Mouse (Mus musculus) MN1 (cell line): Measurements from ENCODE around the gene Stx8.

ENCODE experiments used
- DNase-seq: peaks from one replicate; pipeline ENCODE4 v3.0.0-alpha.2; 2016; ENCODE audit warnings: low spot score

Gene Stx8

GRCm38 (mm10) chr11:67965905-67966878, at the start of gene Stx8:
Gene Stx8, plus strand, starts transcription at chr11:67966193.
- peak; percentile 80 for DNase-seq

- DNase-seq, result no peak
Observed at GRCm38 (mm10) chr11:67917126-67917525, 48.9 kb upstream of the Stx8 start.

DNA sequence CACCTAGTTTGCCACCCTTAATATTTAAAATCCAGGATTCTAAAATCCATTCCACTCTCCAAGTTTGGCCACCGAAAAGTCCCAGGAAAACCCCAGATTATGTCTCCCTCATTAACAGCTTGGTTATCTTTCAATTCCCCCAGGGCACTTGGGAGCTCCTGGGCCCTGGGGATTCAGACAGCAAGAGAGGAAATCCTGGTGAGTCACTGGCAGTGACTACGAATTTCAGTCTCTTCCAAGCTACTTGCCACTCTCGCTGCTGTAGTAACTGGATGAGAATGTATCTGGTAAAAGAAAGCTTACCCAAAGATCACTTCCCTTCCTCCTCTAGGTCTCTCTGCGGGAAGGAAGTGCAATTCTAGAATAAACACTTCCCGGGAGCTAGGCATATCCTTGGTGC, 46.4 kb upstream of the Stx8 start:
- peak; percentile 47 for DNase-seq

GRCm38 (mm10) chr11:67920226-67920960, 45.6 kb upstream of the Stx8 start:
- DNase-seq, result no peak

GRCm38 (mm10) chr11:67921091-67921826, 44.7 kb upstream of the Stx8 start:
- no peak for DNase-seq

DNA sequence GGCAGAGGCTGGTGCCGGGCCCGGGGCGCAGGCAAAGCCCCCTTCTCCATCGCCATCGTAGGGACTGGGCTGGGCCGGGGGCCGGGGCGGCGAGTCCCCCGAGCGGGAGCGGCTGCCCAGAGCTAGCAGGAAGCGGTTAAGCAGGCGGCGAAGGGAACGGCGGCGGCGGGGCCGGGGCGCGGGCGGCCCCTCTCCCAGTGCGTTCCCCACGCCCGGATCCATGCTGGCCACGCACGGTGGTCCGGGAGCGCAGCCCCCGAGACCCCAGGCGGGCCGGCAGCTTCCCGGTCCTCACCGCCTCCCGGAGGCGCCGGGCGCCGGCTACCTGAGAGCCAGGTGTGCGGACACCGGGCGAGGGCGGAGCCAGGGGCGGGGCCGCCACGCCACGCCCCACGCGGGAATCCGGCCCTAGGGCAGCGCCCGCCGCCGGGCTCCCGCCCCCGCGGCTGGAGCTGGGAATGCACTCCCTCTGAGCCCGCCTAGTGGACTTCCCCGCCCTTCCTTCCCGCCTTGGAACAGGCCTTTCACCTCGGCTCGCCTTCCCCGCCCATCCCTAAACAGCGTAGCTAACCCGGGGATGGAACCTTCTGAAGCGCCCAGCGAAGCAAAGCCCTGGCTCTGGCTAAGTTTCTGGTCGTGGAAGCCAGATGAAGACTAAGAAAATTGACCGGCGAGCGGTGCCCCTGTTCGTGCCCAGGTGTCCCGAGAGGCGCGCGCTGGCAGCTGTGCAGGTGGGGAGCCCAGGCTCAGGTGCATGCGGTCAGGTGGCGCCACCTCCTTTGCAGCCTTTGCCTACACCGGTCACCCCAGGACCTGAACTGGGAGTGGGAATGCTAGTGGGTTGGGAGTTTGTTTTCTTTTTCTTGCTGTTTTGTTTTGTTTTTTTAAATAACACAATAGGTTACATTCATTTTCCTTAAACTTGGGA, 43.9 kb upstream of the Stx8 start, which contains the start of gene Usp43:
Usp43 (minus strand) TSS at position 327 of the 928 bp plus-strand sequence.
- no peak for DNase-seq

- no peak for DNase-seq
Observed at GRCm38 (mm10) chr11:67922755-67923125, 43.3 kb upstream of the Stx8 start.

GRCm38 (mm10) chr11:67923720-67924119, 42.3 kb upstream of the Stx8 start:
- no peak for DNase-seq

- DNase-seq, result no peak
Observed at GRCm38 (mm10) chr11:67925000-67925399, 41.0 kb upstream of the Stx8 start.

- DNase-seq, result no peak
Observed at GRCm38 (mm10) chr11:67926348-67927055, 39.5 kb upstream of the Stx8 start.

DNA sequence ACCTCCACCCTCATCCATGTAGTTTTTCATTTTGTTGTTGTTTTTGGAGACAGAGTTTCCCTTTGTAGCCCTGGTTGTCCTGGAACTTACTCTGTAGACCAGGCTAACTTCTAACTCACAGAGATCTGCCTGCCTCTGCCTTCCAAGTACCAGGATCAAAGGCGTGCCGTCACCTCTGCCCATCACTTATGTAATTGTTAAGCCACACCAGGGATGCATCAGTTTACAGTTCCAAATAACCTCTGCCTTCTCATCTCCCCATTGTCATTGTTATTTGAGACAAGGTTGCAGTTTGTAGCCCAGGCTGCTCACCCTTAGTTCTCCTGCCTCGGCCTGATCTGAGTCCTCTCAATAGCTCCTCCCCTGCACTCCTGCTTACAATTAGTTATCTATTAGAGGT, 33.8 kb upstream of the Stx8 start:
- DNase-seq, result no peak

GRCm38 (mm10) chr11:67948229-67948628, 17.8 kb upstream of the Stx8 start:
- no peak for DNase-seq

GRCm38 (mm10) chr11:67949475-67949874, 16.5 kb upstream of the Stx8 start:
- DNase-seq, result no peak

DNA sequence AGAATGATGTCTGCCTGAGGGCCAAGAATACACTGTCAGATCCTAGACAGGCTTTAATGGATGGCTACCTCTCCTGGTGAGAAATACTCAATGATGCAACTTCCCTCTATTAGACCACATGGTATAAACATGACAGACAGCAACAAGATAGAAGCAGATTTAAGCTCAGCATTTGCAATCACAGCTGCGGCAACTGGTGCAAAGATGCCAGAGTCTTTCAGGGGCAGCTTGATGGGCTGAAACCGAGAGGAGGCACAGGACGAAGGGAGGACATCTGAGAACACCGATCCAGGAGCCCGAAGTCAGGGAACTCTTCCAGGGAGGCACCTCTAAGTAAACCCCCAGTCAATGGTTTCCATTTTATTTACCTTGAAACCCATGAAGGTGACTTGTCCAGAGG, 12.4 kb upstream of the Stx8 start:
- DNase-seq, result no peak

GRCm38 (mm10) chr11:67954413-67954812, 11.6 kb upstream of the Stx8 start:
- no peak for DNase-seq

DNA sequence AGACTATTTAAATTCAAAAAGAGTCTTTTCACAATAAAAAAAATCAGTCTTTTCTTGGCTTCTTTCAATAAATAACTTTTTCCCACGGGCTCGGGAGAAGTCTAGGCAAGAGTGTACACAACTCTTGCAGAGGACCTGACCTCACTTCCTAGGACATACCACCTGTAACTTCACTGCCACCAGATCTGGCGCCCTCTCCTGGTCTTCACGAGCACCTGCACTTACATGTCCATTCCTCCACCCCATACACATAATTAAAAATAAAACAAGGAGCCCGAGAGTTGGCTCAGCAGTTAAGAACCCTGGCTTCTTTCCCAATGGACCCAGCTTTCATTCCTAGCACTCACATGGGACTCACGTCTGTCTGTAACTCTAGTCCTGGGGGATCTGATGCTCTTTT, 1.9 kb upstream of the Stx8 start:
- DNase-seq, result no peak

DNA sequence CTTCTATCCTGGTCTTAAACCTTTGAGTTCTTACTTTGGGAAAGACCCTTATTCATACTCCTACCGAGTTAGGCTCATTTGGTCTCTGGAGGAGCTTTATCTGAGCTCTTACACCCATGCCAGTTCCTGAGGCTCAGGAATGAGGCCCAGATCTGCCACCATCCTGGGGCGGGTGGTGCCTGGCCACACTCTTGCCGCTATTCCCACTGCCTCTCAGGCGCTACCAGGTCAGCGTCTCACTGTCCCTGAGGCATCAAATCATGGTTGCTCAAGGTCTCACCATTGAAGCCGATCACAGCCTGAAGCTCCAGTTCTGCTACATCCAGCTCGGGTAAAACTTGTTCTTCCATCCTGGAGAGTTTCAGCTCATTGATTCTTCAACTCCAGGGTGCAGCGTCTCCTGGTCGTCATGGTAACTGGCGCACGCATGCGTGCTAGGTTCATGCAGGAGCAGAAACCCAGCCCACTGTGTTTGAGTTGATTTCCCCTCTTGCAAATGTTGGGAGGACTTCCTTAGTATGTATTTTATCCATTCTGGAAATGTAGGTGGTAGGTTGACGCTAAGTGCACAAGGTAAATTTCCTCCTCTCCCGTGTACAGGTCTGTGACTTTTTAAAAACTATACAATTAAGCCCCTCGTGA, 630 bp upstream of the Stx8 start, which contains the start of gene Cfap52:
Cfap52 (minus strand) TSS at position 410 of the 642 bp plus-strand sequence.
- DNase-seq, result peak; percentile 74

DNA sequence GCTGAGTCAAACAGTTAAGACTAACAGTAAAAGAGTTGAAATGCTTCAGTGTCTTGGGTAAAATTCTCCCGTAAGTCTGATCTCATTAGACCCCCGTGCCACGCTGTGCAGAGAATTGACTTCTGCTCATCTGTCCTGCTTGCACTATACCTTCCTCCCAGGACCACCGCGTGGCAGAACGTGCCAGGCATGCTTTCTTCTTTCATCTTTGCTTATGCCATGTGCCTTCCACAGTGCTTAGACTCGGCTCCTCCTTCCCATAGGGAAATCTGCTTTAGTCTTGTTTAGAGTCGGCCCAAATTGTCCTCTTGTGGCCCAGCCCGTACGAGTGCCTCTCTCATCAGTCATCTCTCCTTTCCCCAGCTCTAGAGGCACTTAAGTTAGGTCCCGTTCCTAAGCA, 1.8 kb downstream of the Stx8 start:
- DNase-seq, result no peak

GRCm38 (mm10) chr11:67972606-67973005, 6.6 kb downstream of the Stx8 start:
- no peak for DNase-seq

GRCm38 (mm10) chr11:67973225-67973624, 7.2 kb downstream of the Stx8 start:
- DNase-seq, result no peak
